ENCODE assay signal across 51 mouse cellular contexts in the genomic region with DNA sequence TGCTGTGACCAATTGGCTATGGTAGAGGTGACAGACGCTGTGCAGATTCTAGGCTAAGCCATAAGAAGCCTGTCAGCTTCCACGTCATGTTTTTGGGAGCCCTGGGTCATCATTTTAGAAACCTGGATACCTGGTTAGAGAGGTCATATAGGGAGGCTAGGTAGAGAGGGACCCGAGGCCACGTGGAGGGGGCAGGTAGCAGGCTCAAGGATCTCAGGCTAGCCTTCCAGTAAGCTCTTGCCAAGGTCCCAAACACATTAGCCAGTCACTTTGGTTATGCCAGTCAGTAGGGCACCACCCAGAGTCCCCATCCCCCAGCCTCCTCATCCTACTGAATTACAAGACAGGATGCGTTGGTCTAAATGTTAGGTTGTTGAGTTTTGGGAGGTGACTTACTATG. TPM values are rescaled to one million over a fixed set of nuclear protein-coding genes. Genes with fewer than 3 reads are reported as not detected.
"Had no signal": no experiment of that assay in that cellular context is flagged by ENCODE, and none has a peak within 500 bp of the region (broad histone marks: within the 10 kb centered on the region; RNA-seq: fewer than 3 reads in every experiment).

No protein-coding gene starts in this region.

- H3K4me1 ChIP-seq: hindbrain, embryonic 15.5 days had no signal

- H3K9me3 ChIP-seq: heart, embryonic 12.5 days; heart, embryonic 13.5 days; heart, embryonic 15.5 days; hindbrain, embryonic 10.5 days; hindbrain, embryonic 12.5 days; hindbrain, embryonic 13.5 days; hindbrain, embryonic 15.5 days; intestine, embryonic 15.5 days; kidney, embryonic 15.5 days had no signal

- DNase-seq: heart, postnatal 10 days; heart, postnatal 14 days; heart, postnatal 36 days; heart, postnatal 4 days; kidney, adult 11 months; kidney, adult 18-20 months; kidney, adult 2 months; kidney, adult 8-10 months; kidney, adult 9 months; kidney, postnatal 10 days; kidney, postnatal 14 days; kidney, postnatal 25 days; kidney, postnatal 36 days; kidney, postnatal 4 days; layer of hippocampus, adult 9-11 months; layer of hippocampus, postnatal 36 days had no signal

- H3K36me3 ChIP-seq: heart, embryonic 12.5 days; heart, embryonic 13.5 days; heart, embryonic 15.5 days; hindbrain, embryonic 10.5 days; hindbrain, embryonic 12.5 days; hindbrain, embryonic 13.5 days; hindbrain, embryonic 15.5 days; intestine, embryonic 15.5 days; kidney, embryonic 15.5 days had no signal

- H3K4me3 ChIP-seq: heart, embryonic 12.5 days; heart, embryonic 13.5 days; heart, embryonic 15.5 days; hindbrain, embryonic 10.5 days; hindbrain, embryonic 12.5 days; hindbrain, embryonic 13.5 days; hindbrain, embryonic 15.5 days; intestine, embryonic 15.5 days; kidney, embryonic 15.5 days; layer of hippocampus, adult 2 months had no signal

- H3K4me2 ChIP-seq: heart, embryonic 11.5 days; heart, embryonic 12.5 days; heart, embryonic 13.5 days; heart, embryonic 15.5 days; hindbrain, embryonic 12.5 days; hindbrain, embryonic 13.5 days; hindbrain, embryonic 14.5 days; hindbrain, embryonic 15.5 days; intestine, embryonic 15.5 days; kidney, embryonic 15.5 days had no signal

- H3K27me3 ChIP-seq: heart, embryonic 12.5 days; heart, embryonic 13.5 days; heart, embryonic 15.5 days; hindbrain, embryonic 12.5 days; hindbrain, embryonic 13.5 days; hindbrain, embryonic 15.5 days; intestine, embryonic 15.5 days; kidney, embryonic 15.5 days had no signal

- H3K9ac ChIP-seq: heart, embryonic 12.5 days; heart, embryonic 13.5 days; heart, embryonic 15.5 days; hindbrain, embryonic 12.5 days; hindbrain, embryonic 13.5 days; hindbrain, embryonic 14.5 days; hindbrain, embryonic 15.5 days; intestine, embryonic 15.5 days; kidney, embryonic 15.5 days had no signal

- H3K27ac ChIP-seq: heart, embryonic 13.5 days; heart, embryonic 15.5 days; hindbrain, embryonic 10.5 days; hindbrain, embryonic 12.5 days; hindbrain, embryonic 13.5 days; hindbrain, embryonic 14.5 days; hindbrain, embryonic 15.5 days; hindbrain, postnatal 0 days; intestine, embryonic 15.5 days; kidney, embryonic 15.5 days; kidney, postnatal 0 days; layer of hippocampus, adult 2 months; left cerebral cortex, adult 2 months had no signal

- ATAC-seq: hindbrain, embryonic 16.5 days; hindbrain, postnatal 0 days; inflammation-experienced regulatory T-cells, adult 6 months; intestine, embryonic 15.5 days; intestine, embryonic 16.5 days; intestine, postnatal 0 days had no signal

RNA-seq across cellular contexts. Expression of a gene that starts 1.8 kb away (rescaled TPM):
- total RNA-seq: hematopoietic stem cell, adult 5-6 weeks had no signal

RNA-seq across cellular contexts. Expression of a gene that starts 43.0 kb away (rescaled TPM):
- total RNA-seq: heart, postnatal 10 days; heart, postnatal 14 days; heart, postnatal 25 days; heart, postnatal 36 days; heart, postnatal 4 days; hematopoietic stem cell, adult 5-6 weeks; hindbrain, postnatal 0 days; layer of hippocampus, adult 18-20 months; layer of hippocampus, adult 2 months; layer of hippocampus, adult 8-10 months; layer of hippocampus, postnatal 10 days; layer of hippocampus, postnatal 14 days; layer of hippocampus, postnatal 25 days; layer of hippocampus, postnatal 36 days; left cerebral cortex, adult 18-20 months; left cerebral cortex, adult 2 months had no signal
- polyA plus RNA-seq: heart, embryonic 11.5 days; heart, embryonic 12.5 days; heart, embryonic 13.5 days; heart, embryonic 14.5 days; heart, embryonic 15.5 days; heart, embryonic 16.5 days; heart, postnatal 0 days; hindbrain, embryonic 10.5 days; hindbrain, embryonic 11.5 days; hindbrain, embryonic 12.5 days; hindbrain, embryonic 14.5 days; inflammation-experienced regulatory T-cells, adult 6 months; intestine, embryonic 14.5 days; intestine, embryonic 16.5 days; kidney, adult 2 months; kidney, embryonic 14.5 days; kidney, embryonic 15.5 days; kidney, embryonic 16.5 days; kidney, postnatal 0 days; large intestine, adult 2 months had no signal
